Mouse (Mus musculus): Measurements from ENCODE around the gene Med12.

- no peak for TF ChIP-seq CTCF (IDR thresholded peaks at IDR 0.05; ENCODE audit: low read depth)
- no peak for TF ChIP-seq EP300 (optimal IDR thresholded peaks at IDR 0.05)
Measured at GRCm38 (mm10) chrX:101313625-101314359, 40.0 kb downstream of the Med12 start.
